Mouse (Mus musculus) limb, embryonic 12.5 days (tissue): ENCODE data around the gene Sptb. TPM values are rescaled to one million over a fixed set of nuclear protein-coding genes. Genes with fewer than 3 reads are reported as not detected.

Source experiments
- ATAC-seq: fragments of 200-750 bp; cut with Nextera tagmentation; 2 replicates; pipeline ENCODE4 v1.8.0; 2017; ENCODE audit warnings: low read depth, moderate TSS enrichment; ENCODE audit not compliant: insufficient number of reproducible peaks, insufficient read depth, low FRiP score, low TSS enrichment
- H3K27ac ChIP-seq: fragments of 300-500 bp; sonication (generic); 2 replicates; pipeline ENCODE4 v1.5.1; 2016; ENCODE audit warnings: mild to moderate bottlenecking, moderate library complexity
- H3K27me3 ChIP-seq: fragments of 300-500 bp; sonication (generic); 2 replicates; pipeline ENCODE4 v1.6.1; 2016; ENCODE audit warnings: mild to moderate bottlenecking, moderate library complexity
- H3K36me3 ChIP-seq: fragments of 300-500 bp; sonication (generic); 2 replicates; pipeline ENCODE4 v1.6.1; 2016; ENCODE audit warnings: mild to moderate bottlenecking, moderate library complexity
- H3K4me1 ChIP-seq: fragments of 300-500 bp; sonication (generic); replicated peaks from 2 replicates; pipeline ENCODE4 v1.6.1; 2016
- H3K4me2 ChIP-seq: fragments of 300-500 bp; sonication (generic); 2 replicates; pipeline ENCODE4 v1.6.1; 2016; ENCODE audit warnings: mild to moderate bottlenecking, moderate library complexity
- H3K4me3 ChIP-seq: fragments of 300-500 bp; sonication (generic); replicated peaks from 2 replicates; pipeline ENCODE4 v1.5.1; 2016; ENCODE audit warnings: mild to moderate bottlenecking
- H3K9ac ChIP-seq: fragments of 300-500 bp; sonication (generic); replicated peaks from 2 replicates; pipeline ENCODE4 v1.6.1; 2016; ENCODE audit warnings: mild to moderate bottlenecking, moderate library complexity
- H3K9me3 ChIP-seq: fragments of 300-500 bp; sonication (generic); 2 replicates; pipeline ENCODE4 v1.6.1; 2016; ENCODE audit warnings: mild to moderate bottlenecking, moderate library complexity
- WGBS: fragments of 180-500 bp; shearing (Covaris S2); methylation state at CpG from one replicate; pipeline ENCODE4 v1.1.7; 2016; 5-methylcytosine and 5-hydroxymethylcytosine counted together
- polyA plus RNA-seq: library from polyadenylated mRNA; unstranded; fragments of >200 nt; fragmentation: Nextera tagmentation; extraction: Ambion mirVana; gene quantifications from 2 replicates; pipeline ENCODE4 v1.2.1, GENCODE M21; 2016

The Sptb gene
- polyA plus RNA-seq, 1 experiment from 2014 or later: 1.3 TPM

- ATAC-seq: no peak
- WGBS: 64% methylated on average over 11 of the region's 11 CpGs
- no peaks in the 10 kb centered on the region for H3K27me3 ChIP-seq
- H3K4me3 ChIP-seq: no peak overlapping the region
- H3K9me3 ChIP-seq: no peaks in the 10 kb centered on the region
- peaks cover 10% of the 10 kb centered on the region for H3K4me1 ChIP-seq
- no peaks in the 10 kb centered on the region for H3K36me3 ChIP-seq
- H3K9ac ChIP-seq: no peak overlapping the region
- no peak overlapping the region for H3K27ac ChIP-seq
- no peak overlapping the region for H3K4me2 ChIP-seq
Observed at GRCm38 (mm10) chr12:76587357-76587756, 123.0 kb downstream of the Sptb start.

GRCm38 (mm10) chr12:76585028-76585427, 125.3 kb downstream of the Sptb start:
- Histone ChIP-seq H3K27ac (no peak overlapping the region), H3K4me1 (peaks cover 10% of the 10 kb centered on the region), H3K9me3 (no peaks in the 10 kb centered on the region), H3K4me2 (no peak overlapping the region), H3K27me3 (no peaks in the 10 kb centered on the region), H3K36me3 (no peaks in the 10 kb centered on the region), H3K4me3 (no peak overlapping the region), H3K9ac (no peak overlapping the region)
- no peak for ATAC-seq

- Histone ChIP-seq H3K4me3 (no peak overlapping the region), H3K4me1 (peaks cover 10% of the 10 kb centered on the region), H3K27me3 (no peaks in the 10 kb centered on the region), H3K9ac (no peak overlapping the region), H3K9me3 (no peaks in the 10 kb centered on the region), H3K36me3 (peaks cover 14% of the 10 kb centered on the region), H3K27ac (no peak overlapping the region), H3K4me2 (no peak overlapping the region)
- ATAC-seq: no peak
- 89% methylated on average over 7 of the region's 7 CpGs for WGBS
Observed at GRCm38 (mm10) chr12:76583454-76583853, 126.9 kb downstream of the Sptb start.

- ATAC-seq: 0 out of 2 replicates have a peak, but pooled peaks have one; percentile 33
- H3K27me3 ChIP-seq: no peaks in the 10 kb centered on the region
- H3K9ac ChIP-seq: no peak overlapping the region
- no peak overlapping the region for H3K4me2 ChIP-seq
- H3K4me3 ChIP-seq: no peak overlapping the region
- peaks cover 10% of the 10 kb centered on the region for H3K4me1 ChIP-seq
- H3K27ac ChIP-seq: no peak overlapping the region
- WGBS: 31% methylated on average over 6 of the region's 6 CpGs
- no peaks in the 10 kb centered on the region for H3K9me3 ChIP-seq
- H3K36me3 ChIP-seq: peaks cover 20% of the 10 kb centered on the region
Observed at GRCm38 (mm10) chr12:76582841-76583240, 127.5 kb downstream of the Sptb start.

DNA sequence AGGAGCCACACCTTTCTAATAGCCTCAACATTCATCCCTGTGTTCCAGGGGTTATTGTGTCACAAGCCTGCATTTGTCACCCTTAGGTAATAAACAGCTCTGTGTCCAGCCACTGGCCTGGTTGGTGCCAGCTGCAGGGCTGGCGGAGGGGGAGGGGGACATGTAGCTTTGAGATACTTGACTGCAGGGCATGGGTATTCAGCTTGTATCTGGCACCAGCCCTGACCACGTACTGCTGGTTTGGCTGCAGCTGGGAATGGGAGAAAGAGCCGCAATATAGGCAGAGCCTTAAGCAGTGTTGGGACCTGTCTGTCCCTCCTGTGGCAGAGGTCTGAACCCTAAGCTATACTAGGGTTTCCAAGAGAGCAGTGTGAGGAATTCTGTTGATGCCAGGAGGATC, 128.2 kb downstream of the Sptb start:
- H3K36me3 ChIP-seq: peaks cover 27% of the 10 kb centered on the region
- no peak overlapping the region for H3K4me2 ChIP-seq
- peaks cover 10% of the 10 kb centered on the region for H3K4me1 ChIP-seq
- H3K27ac ChIP-seq: no peak overlapping the region
- no peak overlapping the region for H3K9ac ChIP-seq
- no peaks in the 10 kb centered on the region for H3K9me3 ChIP-seq
- no peak for ATAC-seq
- no peak overlapping the region for H3K4me3 ChIP-seq
- WGBS: 79% methylated on average over 3 of the region's 3 CpGs
- no peaks in the 10 kb centered on the region for H3K27me3 ChIP-seq

DNA sequence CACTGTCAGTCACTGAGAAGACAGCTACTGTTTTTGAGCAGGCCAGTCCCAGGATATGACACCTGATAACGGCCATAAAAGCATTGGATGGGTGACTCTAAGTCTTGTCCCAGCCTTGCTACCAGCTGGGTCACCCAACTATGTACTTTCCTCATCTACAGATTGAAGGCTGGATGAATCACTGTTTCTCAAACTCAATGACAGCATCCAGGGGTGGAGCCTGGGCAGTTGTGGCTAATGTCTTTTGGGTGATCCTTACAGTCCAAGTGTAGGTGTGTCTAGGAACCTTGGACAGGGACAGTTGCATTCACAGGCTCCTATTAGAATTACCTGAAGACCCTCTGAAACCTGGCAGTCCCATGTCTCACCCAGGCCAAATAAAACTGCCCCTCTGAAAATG, 130.5 kb downstream of the Sptb start:
- Histone ChIP-seq H3K27ac (no peak overlapping the region), H3K36me3 (peaks cover 50% of the 10 kb centered on the region), H3K4me1 (peaks cover 10% of the 10 kb centered on the region), H3K27me3 (no peaks in the 10 kb centered on the region), H3K4me3 (no peak overlapping the region), H3K9me3 (no peaks in the 10 kb centered on the region), H3K4me2 (no peak overlapping the region), H3K9ac (no peak overlapping the region)
- 73% methylated on average over 1 of the region's 1 CpGs for WGBS
- no peak for ATAC-seq

DNA sequence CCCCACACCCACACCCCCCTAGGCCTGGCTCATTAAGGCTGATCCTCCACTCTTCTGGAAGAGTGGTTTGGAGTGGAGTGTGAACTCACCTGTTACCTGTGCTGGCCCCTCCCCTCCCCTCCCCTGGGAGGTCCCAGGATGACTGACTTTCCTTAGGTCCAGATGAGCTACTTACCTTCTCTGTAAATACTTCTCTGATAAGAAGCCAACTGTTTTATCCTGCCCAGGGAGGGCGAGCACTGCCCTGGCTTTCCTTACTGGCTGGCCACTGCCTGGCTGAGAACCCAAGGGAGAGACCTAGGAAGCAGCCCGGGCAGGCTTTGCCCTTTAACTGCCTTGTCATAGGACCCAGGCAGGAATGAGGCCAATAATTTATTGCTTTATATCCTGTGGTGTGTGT, 131.9 kb downstream of the Sptb start:
- H3K27me3 ChIP-seq: no peaks in the 10 kb centered on the region
- no peak overlapping the region for H3K4me2 ChIP-seq
- no peaks in the 10 kb centered on the region for H3K9me3 ChIP-seq
- peaks cover 60% of the 10 kb centered on the region for H3K36me3 ChIP-seq
- peaks cover 10% of the 10 kb centered on the region for H3K4me1 ChIP-seq
- no peak overlapping the region for H3K27ac ChIP-seq
- no peak overlapping the region for H3K9ac ChIP-seq
- 76% methylated on average over 2 of the region's 2 CpGs for WGBS
- ATAC-seq: no peak
- H3K4me3 ChIP-seq: no peak overlapping the region

DNA sequence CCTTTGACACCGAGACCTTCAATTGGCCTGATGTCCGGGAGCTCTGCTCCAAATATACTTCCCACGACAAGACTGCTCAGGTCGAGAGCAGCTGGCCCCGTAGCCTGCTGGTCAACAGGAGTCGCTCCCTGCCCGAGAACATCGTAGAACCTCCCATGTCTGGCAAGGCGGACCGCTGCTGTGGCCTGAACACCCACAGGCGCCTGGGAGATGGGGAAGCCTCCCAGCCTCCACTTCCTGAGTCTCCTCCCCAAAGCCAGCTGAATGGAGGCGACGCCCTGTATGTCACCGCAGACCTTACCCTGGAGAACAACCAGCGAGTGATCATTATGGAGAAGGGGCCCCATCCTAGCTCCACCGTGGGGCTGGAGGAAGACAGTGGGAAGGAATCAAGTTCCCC, 132.5 kb downstream of the Sptb start:
- Histone ChIP-seq H3K4me3 (no peak overlapping the region), H3K4me2 (no peak overlapping the region), H3K9me3 (no peaks in the 10 kb centered on the region), H3K9ac (no peak overlapping the region), H3K36me3 (peaks cover 66% of the 10 kb centered on the region), H3K27me3 (no peaks in the 10 kb centered on the region), H3K27ac (no peak overlapping the region), H3K4me1 (peaks cover 4% of the 10 kb centered on the region)
- WGBS: 94% methylated on average over 16 of the region's 16 CpGs
- ATAC-seq: no peak

GRCm38 (mm10) chr12:76576806-76577205, 133.5 kb downstream of the Sptb start:
- Histone ChIP-seq H3K9ac (no peak overlapping the region), H3K27ac (no peak overlapping the region), H3K4me3 (no peak overlapping the region), H3K36me3 (peaks cover 76% of the 10 kb centered on the region), H3K4me2 (no peak overlapping the region), H3K9me3 (no peaks in the 10 kb centered on the region), H3K27me3 (no peaks in the 10 kb centered on the region), H3K4me1 (no peaks in the 10 kb centered on the region)
- no peak for ATAC-seq
- 92% methylated on average over 8 of the region's 8 CpGs for WGBS

- 94% methylated on average over 9 of the region's 9 CpGs for WGBS
- no peak overlapping the region for H3K4me2 ChIP-seq
- no peaks in the 10 kb centered on the region for H3K27me3 ChIP-seq
- no peak overlapping the region for H3K27ac ChIP-seq
- no peak for ATAC-seq
- H3K9ac ChIP-seq: no peak overlapping the region
- 0 out of 2 replicates have a peak, but pooled peaks cover 3% of the 10 kb centered on the region for H3K4me1 ChIP-seq
- H3K9me3 ChIP-seq: no peaks in the 10 kb centered on the region
- H3K36me3 ChIP-seq: peaks cover 83% of the 10 kb centered on the region
- no peak overlapping the region for H3K4me3 ChIP-seq
Observed at GRCm38 (mm10) chr12:76576061-76576460, 134.3 kb downstream of the Sptb start.

DNA sequence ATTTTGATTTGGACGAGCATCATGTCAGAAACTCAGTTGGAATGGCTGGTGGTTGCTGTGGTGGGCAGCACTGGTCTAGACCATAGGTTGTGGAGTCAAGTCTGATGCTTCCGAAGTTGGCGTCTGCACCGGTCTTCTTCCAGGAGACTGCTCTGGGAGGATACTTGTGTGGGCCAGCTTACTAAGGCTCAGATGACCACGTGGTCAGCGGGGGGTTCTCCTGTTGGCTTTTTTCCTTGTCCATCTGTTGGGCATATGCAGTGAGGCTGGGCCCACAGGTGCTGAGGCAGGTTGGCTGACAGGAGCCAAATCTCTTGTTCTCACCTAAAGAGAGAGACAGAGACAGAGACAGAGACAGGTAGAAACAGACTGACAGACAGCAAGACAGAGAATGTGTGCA, 135.5 kb downstream of the Sptb start:
- Histone ChIP-seq H3K9ac (no peak overlapping the region), H3K36me3 (peaks cover 89% of the 10 kb centered on the region), H3K4me2 (no peak overlapping the region), H3K27me3 (no peaks in the 10 kb centered on the region), H3K27ac (no peak overlapping the region), H3K4me3 (no peak overlapping the region), H3K4me1 (peaks cover 12% of the 10 kb centered on the region), H3K9me3 (no peaks in the 10 kb centered on the region)
- no peak for ATAC-seq
- WGBS: 89% methylated on average over 6 of the region's 6 CpGs

DNA sequence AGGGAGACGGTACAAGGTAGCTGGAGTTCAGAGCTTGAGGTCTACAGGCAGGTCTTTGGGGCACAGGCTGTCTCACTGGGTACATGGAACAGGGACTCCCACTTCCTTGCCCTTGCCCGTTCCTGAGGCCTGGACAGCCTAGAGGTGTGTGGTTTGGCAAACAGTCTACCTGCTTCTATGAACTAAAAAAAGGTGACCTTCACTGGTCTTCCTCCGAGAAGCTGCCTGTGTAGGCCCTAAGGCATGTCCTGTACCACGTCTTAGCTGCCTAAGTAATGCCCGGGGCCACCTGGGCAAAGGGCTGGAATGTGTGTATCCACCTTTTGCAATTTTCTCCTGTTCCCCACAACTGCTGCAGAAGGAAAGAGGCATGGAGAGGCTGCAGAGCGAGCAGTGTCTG, 137.0 kb downstream of the Sptb start:
- 87% methylated on average over 6 of the region's 6 CpGs for WGBS
- no peak overlapping the region for H3K27ac ChIP-seq
- no peak overlapping the region for H3K9ac ChIP-seq
- H3K36me3 ChIP-seq: peaks cover 77% of the 10 kb centered on the region
- no peaks in the 10 kb centered on the region for H3K27me3 ChIP-seq
- no peak for ATAC-seq
- no peak overlapping the region for H3K4me3 ChIP-seq
- no peak overlapping the region for H3K4me2 ChIP-seq
- peaks cover 12% of the 10 kb centered on the region for H3K4me1 ChIP-seq
- H3K9me3 ChIP-seq: no peaks in the 10 kb centered on the region
